Mouse (Mus musculus) embryonic stem cell, embryonic (primary cell): Measurements from ENCODE around the gene Dock1.

Experiments
- CTCF ChIA-PET, 4 experiments: fragments of 300-600 bp in 2 of 4; fragments of 350-600 bp in 2 of 4; sonication (Branson Sonifier 250); formaldehyde crosslinking; loops; one replicate each; lab custom pipeline; 2022; ENCODE audit warnings: inconsistent platforms in 2 of 4; lab: Charles Lee
- POLR2A ChIA-PET, 4 experiments: fragments of 300-600 bp in 2 of 4; fragments of 350-600 bp in 2 of 4; sonication (Branson Sonifier 250); formaldehyde crosslinking; loops; one replicate each; lab custom pipeline; 2022; ENCODE audit warnings: antibody characterized with exemption in 4 of 4, inconsistent platforms in 1 of 4; lab: Charles Lee

Gene Dock1

DNA sequence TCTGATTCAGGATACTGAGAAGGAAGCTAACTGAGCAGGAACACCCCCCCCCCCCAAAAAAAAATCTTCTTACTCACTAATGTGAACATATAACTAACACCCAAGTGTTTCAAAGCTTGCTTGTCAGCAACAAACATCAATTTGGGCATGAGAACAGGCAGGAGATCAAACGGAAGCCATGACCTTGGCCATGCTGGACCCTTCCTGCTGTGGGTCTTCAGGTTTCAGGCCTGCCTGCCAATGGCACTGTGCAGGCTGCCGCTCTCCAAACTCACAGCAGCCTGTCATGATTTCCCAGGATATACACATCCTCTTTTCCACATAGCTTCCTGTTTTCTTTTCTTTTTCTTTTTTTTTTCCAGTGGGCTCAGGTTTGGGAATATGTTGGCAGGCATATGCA lies 423.4 kb downstream of the Dock1 start:
- ChIA-PET POLR2A (interaction anchor here in 1 of 4 experiments (0.7 kb wide), 1 partner anchor 64 kb away, joined by 11 read pairs; no protein-coding TSS in a partner anchor), CTCF (interaction anchor here in 2 of 4 experiments (0.6 to 1.0 kb wide), 2 partner anchors 74 to 716 kb away, joined by 4 to 6 read pairs; no protein-coding TSS in a partner anchor)

- ChIA-PET CTCF (no interaction called here), POLR2A (no interaction called here)
Observed at GRCm38 (mm10) chr7:135101921-135102320, 431.5 kb downstream of the Dock1 start.

- CTCF ChIA-PET = no interaction called here
- POLR2A ChIA-PET = no interaction called here
Observed at GRCm38 (mm10) chr7:135106536-135106935, 436.1 kb downstream of the Dock1 start.

GRCm38 (mm10) chr7:135110307-135110706 lies 439.9 kb downstream of the Dock1 start:
- ChIA-PET POLR2A (no interaction called here), CTCF (no interaction called here)

DNA sequence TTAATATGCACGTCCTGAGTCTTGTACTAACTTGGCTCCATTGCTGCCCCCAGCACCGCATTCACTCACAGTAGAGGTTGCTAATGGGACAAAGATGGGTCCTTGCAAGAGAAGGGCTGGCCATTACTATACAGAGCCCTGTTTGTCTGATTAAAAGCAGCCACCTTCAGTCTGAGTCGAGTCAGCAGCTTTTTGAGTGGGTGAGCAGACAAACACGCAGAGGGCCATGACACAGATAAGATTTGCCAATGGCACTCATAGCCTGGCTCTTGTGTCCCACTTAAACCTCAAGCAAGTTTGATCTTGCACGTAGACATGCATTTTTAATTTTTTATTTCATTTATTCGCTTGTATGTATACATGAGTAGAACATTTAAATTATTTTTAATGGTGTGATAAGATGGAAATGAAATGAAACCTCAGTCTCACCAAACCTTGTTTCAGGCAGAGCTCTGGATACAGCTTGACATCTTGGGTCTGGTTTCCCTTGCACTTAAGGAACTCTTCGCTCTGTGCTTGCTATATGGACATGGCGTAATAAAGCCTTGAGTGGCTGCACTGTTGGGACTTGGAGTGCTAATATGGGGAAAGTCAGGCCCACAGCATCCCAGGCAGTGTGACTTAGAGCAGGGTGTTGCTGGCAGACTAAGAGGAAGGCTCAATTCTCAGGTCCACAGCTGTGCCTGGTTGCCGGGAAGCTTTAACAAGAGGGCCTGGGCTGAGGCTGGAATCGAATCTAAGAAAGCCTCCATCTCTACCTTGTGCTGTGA lies 455.0 kb downstream of the Dock1 start:
- CTCF ChIA-PET = no interaction called here

GRCm38 (mm10) chr7:135132461-135132860 lies 462.0 kb downstream of the Dock1 start:
- POLR2A ChIA-PET = interaction anchor here in 1 of 4 experiments (1.1 kb wide), 1 partner anchor 14 kb away, joined by 3 read pairs; no protein-coding TSS in a partner anchor
- CTCF ChIA-PET = no interaction called here

More for the DNA sequence above, 455.0 kb downstream of the Dock1 start:
- POLR2A ChIA-PET = interaction anchor here in 1 of 4 experiments (0.8 kb wide), 1 partner anchor 25 kb away, joined by 3 read pairs; no protein-coding TSS in a partner anchor

- CTCF ChIA-PET = no interaction called here
- POLR2A ChIA-PET = no interaction called here
Observed at GRCm38 (mm10) chr7:135134619-135135018, 464.2 kb downstream of the Dock1 start.

- POLR2A ChIA-PET = interaction anchor here (0.6 to 1.3 kb wide), 8 partner anchors 26 to 1549 kb away, joined by 3 to 14 read pairs (median 4); no protein-coding TSS in a partner anchor
- CTCF ChIA-PET = interaction anchor here in 2 of 4 experiments (0.5 to 1.0 kb wide), 8 partner anchors 27 to 1363 kb away, joined by 3 to 7 read pairs (median 3); partner anchors contain the start of gene Fam196a (in 1 of the 2)
Observed at GRCm38 (mm10) chr7:135139153-135139612, 468.7 kb downstream of the Dock1 start.

GRCm38 (mm10) chr7:135144731-135145130 lies 474.3 kb downstream of the Dock1 start:
- ChIA-PET CTCF (interaction anchor here in 1 of 4 experiments (0.9 kb wide), 1 partner anchor 199 kb away, joined by 3 read pairs; no protein-coding TSS in a partner anchor), POLR2A (interaction anchor here in 1 of 4 experiments (0.5 kb wide), 1 partner anchor 30 kb away, joined by 3 read pairs; no protein-coding TSS in a partner anchor)

- POLR2A ChIA-PET = no interaction called here
- CTCF ChIA-PET = interaction anchor here in 1 of 4 experiments (0.6 kb wide), 1 partner anchor 1514 kb away, joined by 9 read pairs; the partner anchor contains the start of gene Edrf1
Observed at GRCm38 (mm10) chr7:135150926-135151325, 480.5 kb downstream of the Dock1 start.

DNA sequence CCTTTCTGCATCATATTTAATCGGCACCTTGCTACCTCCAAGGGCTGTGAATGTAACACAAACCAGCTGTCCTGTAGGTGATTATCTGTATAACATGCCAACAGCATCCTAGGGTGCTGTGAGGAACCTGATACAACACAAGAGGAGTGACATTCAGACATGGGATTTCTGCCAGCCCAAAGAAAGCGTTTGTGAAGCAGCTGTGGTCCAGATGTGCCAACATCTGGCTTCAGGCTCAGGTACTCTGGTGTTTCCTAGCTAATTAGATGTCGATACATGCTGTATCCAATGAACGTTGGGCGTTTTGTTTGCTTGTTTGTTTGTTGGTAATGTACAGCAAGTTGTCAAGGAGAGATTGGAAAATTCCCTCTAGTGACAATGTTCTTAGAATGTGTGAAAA lies 487.1 kb downstream of the Dock1 start:
- CTCF ChIA-PET = no interaction called here
- POLR2A ChIA-PET = interaction anchor here in 1 of 4 experiments (0.6 kb wide), 1 partner anchor 64 kb away, joined by 11 read pairs; no protein-coding TSS in a partner anchor

DNA sequence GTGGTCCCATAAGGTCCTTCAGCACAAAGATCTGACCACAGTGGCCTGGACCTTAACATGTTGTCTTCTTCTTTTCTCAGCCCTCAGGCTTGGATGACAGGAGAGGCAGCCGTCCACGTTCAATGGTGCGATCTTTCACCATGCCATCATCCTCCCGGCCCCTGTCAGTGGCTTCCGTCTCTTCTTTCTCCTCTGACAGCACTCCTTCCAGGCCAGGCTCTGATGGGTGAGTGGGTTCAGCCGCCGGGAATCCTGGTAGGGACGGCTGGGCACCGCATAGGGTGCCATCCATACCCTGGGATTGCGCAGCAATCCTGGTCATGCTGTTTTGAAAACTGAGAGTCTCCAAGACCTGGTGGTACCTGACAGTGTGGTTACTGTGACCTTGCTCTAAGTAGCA lies 487.9 kb downstream of the Dock1 start:
- ChIA-PET CTCF (no interaction called here), POLR2A (no interaction called here)

DNA sequence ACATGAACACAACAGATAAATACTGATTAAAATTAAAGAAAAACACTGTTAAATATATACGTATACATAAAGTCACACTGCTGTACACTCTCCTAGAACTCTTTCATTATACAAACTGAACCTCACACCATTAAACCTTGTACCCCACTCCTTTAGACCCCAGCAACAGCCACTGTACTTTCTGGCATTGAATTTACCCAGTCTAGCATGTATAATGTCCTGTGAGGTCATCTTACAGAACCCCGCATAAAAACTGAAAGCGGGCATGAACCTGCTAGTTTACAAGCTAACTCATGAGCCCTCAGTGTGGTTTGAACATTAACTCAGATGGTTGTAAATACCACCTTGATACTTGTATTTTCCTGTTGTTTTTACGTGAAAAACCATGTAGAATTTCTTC lies 489.2 kb downstream of the Dock1 start:
- CTCF ChIA-PET = no interaction called here
- POLR2A ChIA-PET = no interaction called here

- POLR2A ChIA-PET = interaction anchor here in 2 of 4 experiments (0.6 to 0.9 kb wide), 3 partner anchors 26 to 247 kb away, joined by 3 read pairs; no protein-coding TSS in a partner anchor
- CTCF ChIA-PET = interaction anchor here in 3 of 4 experiments (0.6 to 2.8 kb wide), 9 partner anchors 23 to 352 kb away, joined by 3 to 11 read pairs (median 4); partner anchors contain the start of gene Fam196a (in 1 of the 3)
Observed at GRCm38 (mm10) chr7:135165155-135165554, 494.7 kb downstream of the Dock1 start.

GRCm38 (mm10) chr7:135169936-135170335 lies 499.5 kb downstream of the Dock1 start:
- CTCF ChIA-PET = interaction anchor here in 1 of 4 experiments (1.1 kb wide), 1 partner anchor 209 kb away, joined by 3 read pairs; no protein-coding TSS in a partner anchor
- POLR2A ChIA-PET = interaction anchor here in 1 of 4 experiments (0.5 kb wide), 1 partner anchor 10 kb away, joined by 3 read pairs; no protein-coding TSS in a partner anchor

GRCm38 (mm10) chr7:135172219-135172618 lies 501.8 kb downstream of the Dock1 start:
- ChIA-PET POLR2A (no interaction called here), CTCF (no interaction called here)

DNA sequence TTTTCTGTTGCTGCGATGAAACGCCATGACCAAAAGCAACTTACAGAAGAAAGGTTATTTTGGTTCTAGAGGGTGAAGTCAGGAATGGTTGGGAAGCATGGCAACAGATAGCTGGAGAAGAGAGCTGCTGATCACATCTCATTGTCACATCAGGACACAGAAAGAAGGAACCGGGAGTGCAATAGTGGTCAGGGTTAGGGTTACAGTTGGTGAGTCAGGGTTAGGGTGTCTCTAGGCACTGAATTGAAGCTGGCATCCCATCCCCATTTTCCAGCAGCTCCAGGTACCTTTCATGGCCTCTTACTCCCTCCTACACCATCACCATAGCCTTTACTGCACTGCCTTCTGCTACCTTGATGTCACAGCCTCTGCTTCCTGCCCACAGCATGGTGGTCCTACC lies 523.7 kb downstream of the Dock1 start:
- ChIA-PET POLR2A (interaction anchor here in 1 of 4 experiments (0.5 kb wide), 1 partner anchor 260 kb away, joined by 3 read pairs; no protein-coding TSS in a partner anchor), CTCF (no interaction called here)

- ChIA-PET CTCF (no interaction called here), POLR2A (no interaction called here)
Observed at GRCm38 (mm10) chr7:135195631-135196030, 525.2 kb downstream of the Dock1 start.

DNA sequence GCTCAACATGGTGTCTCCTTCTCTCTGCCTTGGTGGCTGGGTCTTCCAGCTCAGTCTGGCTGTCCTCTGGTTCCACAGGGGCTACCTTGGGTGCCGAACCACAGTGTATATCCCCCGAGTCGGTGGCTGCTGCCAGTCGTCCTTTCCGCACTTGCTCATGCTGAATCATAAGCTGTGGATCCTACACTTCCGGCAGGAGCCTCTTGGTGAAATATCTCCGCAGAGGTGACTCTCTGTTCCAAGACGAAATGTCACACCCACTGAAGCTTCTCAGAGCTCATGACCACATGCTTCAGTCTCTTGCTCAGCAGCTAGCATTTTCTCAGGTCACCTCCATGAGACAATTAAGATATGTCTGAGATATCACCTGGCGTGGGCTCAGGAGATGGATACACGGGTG lies 526.4 kb downstream of the Dock1 start:
- CTCF ChIA-PET = interaction anchor here in 1 of 4 experiments (1.0 kb wide), 1 partner anchor 236 kb away, joined by 3 read pairs; no protein-coding TSS in a partner anchor
- POLR2A ChIA-PET = no interaction called here
